Mouse (Mus musculus) gastrocnemius, adult 2 months (tissue): ENCODE data around the gene Gm37240. TPM values are rescaled to one million over a fixed set of nuclear protein-coding genes. Genes with fewer than 3 reads are reported as not detected.

Source experiments
- DNase-seq: peaks from one replicate; pipeline ENCODE4 v3.0.0; 2022
- H3K27ac ChIP-seq: fragments of 200-600 bp; 2 replicates; pipeline ENCODE4 v1.8.1; 2022; ENCODE audit warnings: mild to moderate bottlenecking
- H3K4me3 ChIP-seq: fragments of 200-600 bp; 2 replicates; pipeline ENCODE4 v1.8.1; 2022; ENCODE audit warnings: mild to moderate bottlenecking, moderate library complexity
- CTCF ChIP-seq: fragments of 200-600 bp; IDR thresholded peaks from 2 replicates; pipeline ENCODE4 v1.8.1; 2022; ENCODE audit warnings: antibody characterized with exemption, mild to moderate bottlenecking, moderate library complexity
- intact Hi-C: fragments of 180-260 bp; cut with DNase I; formaldehyde crosslinking; loops from one replicate; pipeline ENCODE4 v1.15.1; 2025
- total RNA-seq, 2 experiments: library from RNA; stranded (reverse); gene quantifications; 2 replicates each; pipeline ENCODE4 v1.2.3; 2021

The Gm37240 gene
- total RNA-seq, 2 experiments from 2014 or later: 34.5 to 37.4 TPM

DNA sequence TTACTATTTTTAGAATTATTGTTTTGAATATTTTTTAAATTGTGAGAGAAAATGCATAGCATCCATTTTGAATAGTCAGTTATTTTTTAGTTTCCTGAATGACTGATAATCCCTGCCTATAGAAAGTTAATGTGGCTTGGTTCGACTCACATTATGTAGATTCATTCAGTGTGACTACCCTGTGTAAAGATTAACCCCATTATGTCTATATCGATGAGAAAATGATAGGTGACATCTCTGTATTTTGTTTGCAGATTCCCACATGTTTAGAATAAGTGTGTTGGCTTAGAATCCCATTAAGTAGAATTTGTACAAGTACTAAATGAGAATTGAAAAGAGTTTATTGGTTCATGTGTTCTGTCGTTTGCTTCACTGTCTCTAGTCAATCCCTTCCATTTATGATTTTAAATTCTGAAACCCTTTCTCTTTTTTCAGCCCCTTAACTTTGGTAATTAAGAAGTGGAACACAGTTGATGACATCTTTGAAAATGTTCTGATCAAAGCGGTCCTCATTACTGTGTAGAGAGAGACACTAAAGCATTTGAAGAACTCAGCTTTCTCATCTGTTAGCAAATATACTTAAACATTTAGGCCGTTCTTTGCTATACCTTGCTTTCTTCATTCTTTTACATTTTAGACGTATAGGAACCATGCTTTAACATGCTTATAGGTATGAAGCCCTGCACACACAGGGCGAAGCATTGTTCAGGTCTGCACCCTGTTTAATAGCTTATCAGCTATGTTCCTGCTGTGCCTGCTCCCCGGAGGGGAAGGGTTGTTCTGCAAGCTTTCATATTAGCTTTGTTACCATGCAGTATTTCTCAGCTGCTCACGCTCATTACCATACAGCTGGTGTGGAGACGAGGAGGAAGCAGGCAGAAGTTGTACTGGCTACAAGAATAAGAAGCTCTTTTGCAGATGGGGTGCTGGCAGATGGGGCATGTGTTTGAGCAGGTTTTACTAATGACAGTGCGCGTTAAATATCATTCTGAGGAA, 949.7 kb downstream of the Gm37240 start:
- Histone ChIP-seq H3K27ac (no peak overlapping the region), H3K4me3 (no peak overlapping the region)
- intact Hi-C loops: loop anchor here (10.0 kb wide), 1 partner anchor 177 kb away; no protein-coding TSS in a partner anchor
- no peak for DNase-seq
- TF ChIP-seq CTCF: no peak

DNA sequence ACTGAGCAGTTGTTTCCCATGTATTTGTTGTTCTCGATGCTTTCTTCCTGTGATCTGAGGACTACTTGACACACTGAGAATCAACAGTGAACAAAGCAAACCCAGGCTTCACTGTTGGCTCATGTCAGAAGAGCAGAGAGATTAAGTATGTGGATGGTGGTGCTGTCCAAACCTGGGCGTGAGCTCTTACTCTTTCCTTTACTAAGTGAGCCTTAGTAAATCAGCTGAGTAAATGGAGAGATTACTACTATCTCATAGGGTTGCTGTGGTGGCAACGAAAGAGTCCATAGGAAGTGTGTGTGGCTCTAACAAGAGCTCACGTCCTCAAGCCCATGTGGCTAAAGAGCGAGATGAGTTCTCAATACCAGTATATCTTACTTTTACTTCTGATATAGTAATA, 950.4 kb downstream of the Gm37240 start:
- intact Hi-C loops: loop anchor here (10.0 kb wide), 1 partner anchor 178 kb away; no protein-coding TSS in a partner anchor
- Histone ChIP-seq H3K4me3 (no peak overlapping the region), H3K27ac (no peak overlapping the region)
- no peak for TF ChIP-seq CTCF
- no peak for DNase-seq

DNA sequence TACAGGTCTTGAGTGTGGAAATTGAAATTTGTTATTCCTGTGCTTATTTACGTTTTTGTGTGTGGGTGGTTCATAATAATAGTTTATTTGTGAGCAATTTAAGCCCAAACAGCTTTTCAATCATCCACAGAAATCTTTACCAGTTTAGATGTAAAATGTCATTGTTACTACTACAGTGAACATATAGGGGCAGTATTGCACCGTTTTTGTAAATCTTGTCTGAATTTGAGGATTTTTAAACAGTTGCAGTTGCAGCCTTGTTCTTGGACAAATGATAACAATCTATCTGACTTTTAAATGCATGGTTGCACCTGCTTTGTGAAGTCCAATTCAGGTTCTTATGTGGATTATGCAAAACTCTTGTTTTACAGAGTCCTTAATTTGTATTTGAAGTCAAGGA, 951.1 kb downstream of the Gm37240 start:
- intact Hi-C loops: loop anchor here (10.0 kb wide), 1 partner anchor 179 kb away; no protein-coding TSS in a partner anchor
- no peak overlapping the region for H3K27ac ChIP-seq
- no peak overlapping the region for H3K4me3 ChIP-seq
- DNase-seq: no peak
- peak; percentile 46 for TF ChIP-seq CTCF

GRCm38 (mm10) chr3:84935729-84936128, 951.6 kb downstream of the Gm37240 start:
- intact Hi-C loops: loop anchor here (10.0 kb wide), 1 partner anchor 179 kb away; no protein-coding TSS in a partner anchor
- DNase-seq: no peak
- TF ChIP-seq CTCF: no peak

DNA sequence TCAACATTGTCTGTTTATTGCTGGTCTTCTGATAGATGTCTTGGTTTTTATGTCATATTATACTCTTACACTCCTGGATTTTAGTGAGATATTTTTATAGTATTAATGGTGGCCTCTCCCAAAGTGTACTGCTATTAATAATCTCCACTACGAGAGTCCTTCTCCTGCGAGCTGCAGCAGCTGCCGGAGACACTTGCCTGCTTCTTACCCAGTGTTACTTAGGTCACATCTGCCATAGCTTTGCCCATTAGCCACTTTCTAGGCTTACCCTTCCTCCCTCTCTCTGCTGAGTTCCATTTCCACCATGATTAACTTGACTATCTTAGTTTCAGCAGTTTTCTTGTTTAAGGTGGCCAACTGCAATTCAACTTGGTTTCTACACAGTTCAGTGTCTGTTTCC, 956.6 kb downstream of the Gm37240 start:
- intact Hi-C loops: loop anchor here (10.0 kb wide), 1 partner anchor 184 kb away; no protein-coding TSS in a partner anchor
- DNase-seq: peak; percentile 30
- Histone ChIP-seq H3K27ac (peak overlapping the region; percentile 76), H3K4me3 (peak overlapping the region; percentile 45)
- no peak for TF ChIP-seq CTCF

More at GRCm38 (mm10) chr3:84935729-84936128, 951.6 kb downstream of the Gm37240 start:
- Histone ChIP-seq H3K27ac (no peak overlapping the region), H3K4me3 (no peak overlapping the region)

GRCm38 (mm10) chr3:84929171-84929570, 958.1 kb downstream of the Gm37240 start:
- no peak for TF ChIP-seq CTCF
- intact Hi-C loops: loop anchor here (5.0 kb wide), 1 partner anchor 448 kb away; no protein-coding TSS in a partner anchor
- H3K4me3 ChIP-seq: no peak overlapping the region; the same call in 1 of the 2 replicates
- H3K27ac ChIP-seq: peak overlapping the region; percentile 76
- peak; percentile 43 for DNase-seq

DNA sequence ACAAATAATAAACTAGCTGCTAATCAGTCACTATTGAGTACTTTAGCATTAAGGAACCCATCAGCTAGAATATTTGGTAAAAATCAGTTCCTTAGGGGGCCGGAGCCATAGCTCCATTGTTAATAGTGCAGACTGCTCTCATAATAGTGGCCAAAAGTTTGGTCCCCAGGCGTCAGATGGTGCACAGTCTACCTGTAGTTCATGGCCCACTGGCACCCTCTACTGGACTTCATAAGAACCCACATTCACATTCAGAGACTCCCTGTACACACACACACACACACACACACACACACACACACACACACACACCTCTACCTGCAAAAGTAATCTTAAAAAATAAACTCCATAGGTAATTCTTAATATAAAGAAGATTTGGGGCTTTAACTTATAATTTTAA, 959.4 kb downstream of the Gm37240 start:
- intact Hi-C loops: loop anchor here (5.0 kb wide), 1 partner anchor 449 kb away; no protein-coding TSS in a partner anchor
- TF ChIP-seq CTCF: no peak

GRCm38 (mm10) chr3:84927168-84927794, 960.0 kb downstream of the Gm37240 start:
- H3K27ac ChIP-seq: peak overlapping the region; percentile 91
- no peak for TF ChIP-seq CTCF
- intact Hi-C loops: loop anchor here (5.0 kb wide), 1 partner anchor 450 kb away; no protein-coding TSS in a partner anchor
- no peak for DNase-seq
- peak overlapping the region; percentile 71 for H3K4me3 ChIP-seq

More for the DNA sequence above, 959.4 kb downstream of the Gm37240 start:
- peak overlapping the region; percentile 71 for H3K4me3 ChIP-seq
- peak overlapping the region; percentile 91; the same call in 1 of the 2 replicates for H3K27ac ChIP-seq
- DNase-seq: no peak

DNA sequence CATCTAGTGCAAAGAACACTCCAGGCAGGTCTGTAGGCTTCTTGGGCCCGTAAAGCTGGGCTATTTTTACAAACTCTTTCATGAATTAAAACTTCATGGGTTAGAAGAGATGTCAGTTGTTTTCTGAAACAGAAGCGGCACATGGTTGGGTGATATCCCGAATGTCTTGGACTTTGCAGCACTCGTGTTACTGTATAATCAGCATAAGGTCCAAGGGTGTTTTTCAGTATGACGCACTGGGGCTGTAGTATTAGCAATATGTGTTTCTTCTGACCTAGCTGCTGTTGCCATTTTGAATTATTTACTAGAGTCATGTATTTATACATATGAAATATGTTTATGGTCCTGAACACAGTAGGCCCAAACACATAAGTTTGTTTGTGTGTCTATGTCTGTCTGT, 961.2 kb downstream of the Gm37240 start:
- DNase-seq: no peak
- H3K27ac ChIP-seq: peak overlapping the region; percentile 91
- no peak for TF ChIP-seq CTCF
- intact Hi-C loops: loop anchor here (5.0 kb wide), 1 partner anchor 451 kb away; no protein-coding TSS in a partner anchor
- H3K4me3 ChIP-seq: peak overlapping the region; percentile 71

DNA sequence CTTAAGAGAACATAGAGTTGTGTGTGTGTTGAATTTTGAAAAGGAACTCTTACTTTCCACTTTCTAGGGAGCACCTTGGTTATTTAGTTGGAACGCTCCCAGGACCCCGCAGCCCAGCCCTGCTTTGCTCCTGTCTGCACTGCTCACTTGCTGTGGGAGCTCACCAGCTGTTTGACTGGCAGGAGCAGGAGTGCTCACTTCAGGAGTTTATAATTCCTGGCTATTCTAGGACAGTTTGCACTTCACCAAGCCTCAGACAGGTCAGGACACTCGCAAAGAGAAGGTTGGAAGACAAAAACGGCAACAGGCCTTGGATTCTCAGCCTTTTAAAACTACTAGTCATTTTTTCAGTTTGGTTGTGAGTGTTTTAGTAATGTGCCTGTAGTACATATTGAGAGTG, 962.1 kb downstream of the Gm37240 start:
- intact Hi-C loops: loop anchor here (5.0 kb wide), 1 partner anchor 452 kb away; no protein-coding TSS in a partner anchor
- peak; percentile 64 for DNase-seq
- Histone ChIP-seq H3K4me3 (peak overlapping the region; percentile 71), H3K27ac (peak overlapping the region; percentile 91)
- no peak for TF ChIP-seq CTCF

GRCm38 (mm10) chr3:84923670-84924069, 963.6 kb downstream of the Gm37240 start:
- TF ChIP-seq CTCF: no peak
- intact Hi-C loops: loop anchor here (2.0 to 5.0 kb wide), 2 partner anchors 249 to 649 kb away; no protein-coding TSS in a partner anchor
- DNase-seq: no peak
- Histone ChIP-seq H3K4me3 (no peak overlapping the region), H3K27ac (no peak overlapping the region)

DNA sequence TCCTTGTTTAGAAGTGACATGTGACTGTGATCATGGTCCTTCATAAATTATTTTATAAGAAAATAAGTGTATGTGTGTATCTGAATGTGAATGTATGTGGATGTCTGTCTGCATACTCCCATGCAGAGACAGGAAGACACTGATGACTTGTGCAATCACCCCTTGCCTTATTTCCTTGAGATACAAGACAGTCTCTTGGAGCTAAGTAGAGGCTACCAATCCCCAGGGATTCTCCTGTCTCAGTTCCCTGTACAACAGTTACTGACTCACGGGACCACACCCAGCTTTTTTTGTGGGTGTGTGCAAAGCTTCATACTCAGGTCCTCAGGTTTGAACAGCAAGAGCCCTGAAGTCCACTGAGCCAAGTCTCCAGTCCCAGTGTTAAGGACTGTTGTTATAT, 964.1 kb downstream of the Gm37240 start:
- DNase-seq: no peak
- no peak for TF ChIP-seq CTCF
- intact Hi-C loops: loop anchor here (2.0 to 5.0 kb wide), 2 partner anchors 249 to 650 kb away; no protein-coding TSS in a partner anchor
- no peak overlapping the region for H3K4me3 ChIP-seq
- H3K27ac ChIP-seq: no peak overlapping the region
